Mouse (Mus musculus) G1E (cell line): ENCODE data around the gene Pmm2. TPM values are rescaled to one million over a fixed set of nuclear protein-coding genes. Genes with fewer than 3 reads are reported as not detected.

Source experiments
- ATAC-seq: 2 replicates; pipeline ENCODE4 v1.8.0; 2016; ENCODE audit warnings: mild to moderate bottlenecking; ENCODE audit not compliant: insufficient number of reproducible peaks, poor library complexity, low FRiP score, severe bottlenecking; ENCODE audit errors: extremely low read depth
- DNase-seq: peaks from one replicate; pipeline ENCODE4 v3.0.0; 2012; ENCODE audit warnings: low spot score
- H3K27me3 ChIP-seq: 2 replicates; pipeline ENCODE4 v1.6.1; 2012; ENCODE audit warnings: mild to moderate bottlenecking, low read length, inconsistent platforms; ENCODE audit not compliant: insufficient read depth
- H3K36me3 ChIP-seq: replicated peaks from 2 replicates; pipeline ENCODE3; 2012; ENCODE audit warnings: mild to moderate bottlenecking, inconsistent platforms
- H3K4me1 ChIP-seq: 2 replicates; pipeline ENCODE4 v1.6.1; 2012; ENCODE audit warnings: low read depth, low read length, inconsistent platforms, mixed read lengths; ENCODE audit not compliant: insufficient read depth
- H3K4me3 ChIP-seq: 2 replicates; pipeline ENCODE4 v1.5.1; 2012; ENCODE audit warnings: low read depth, mild to moderate bottlenecking, inconsistent platforms, low read length, moderate library complexity, mixed read lengths
- H3K9me3 ChIP-seq: replicated peaks from 2 replicates; pipeline ENCODE4 v1.6.1; 2012; ENCODE audit warnings: inconsistent platforms
- CTCF ChIP-seq: IDR thresholded peaks from 2 replicates; pipeline ENCODE4 v1.5.1; 2012; ENCODE audit warnings: low read depth, low read length, inconsistent platforms, mixed read lengths
- GATA1 ChIP-seq: IDR thresholded peaks from 2 replicates; pipeline ENCODE4 v1.6.1; 2012; ENCODE audit warnings: borderline replicate concordance, low read length, inconsistent platforms, mixed read lengths
- GATA2 ChIP-seq: IDR thresholded peaks from 2 replicates; pipeline ENCODE4 v1.6.1; 2012; ENCODE audit warnings: low read depth, low read length, inconsistent platforms, borderline replicate concordance
- POLR2AphosphoS5 ChIP-seq: IDR thresholded peaks from 2 replicates; pipeline ENCODE4 v1.6.1; 2012; ENCODE audit warnings: low read depth, low read length, inconsistent platforms; ENCODE audit not compliant: insufficient replicate concordance
- TAL1 ChIP-seq: conservative IDR thresholded peaks from 2 replicates; pipeline ENCODE4 v1.6.1; 2012; ENCODE audit warnings: low read depth, low read length, inconsistent platforms, mixed read lengths
- polyA plus RNA-seq: library from polyadenylated mRNA; stranded (reverse); fragments of >175 nt; gene quantifications from 2 replicates; pipeline ENCODE4 v1.2.3, GENCODE M21; 2012
- total RNA-seq, 2 experiments: library from RNA; stranded (forward) in 1 of 2; stranded (reverse) in 1 of 2; fragments of 200-1000 nt in 1 of 2; fragments of >200 nt in 1 of 2; fragmentation: Nextera tagmentation in 1 of 2; gene quantifications; 2 replicates each; pipeline ENCODE4 v1.2.3; 2014 to 2017

The Pmm2 gene
- total and polyA plus RNA-seq, 3 experiments = 28.2 to 127 (median 57.3) TPM

DNA sequence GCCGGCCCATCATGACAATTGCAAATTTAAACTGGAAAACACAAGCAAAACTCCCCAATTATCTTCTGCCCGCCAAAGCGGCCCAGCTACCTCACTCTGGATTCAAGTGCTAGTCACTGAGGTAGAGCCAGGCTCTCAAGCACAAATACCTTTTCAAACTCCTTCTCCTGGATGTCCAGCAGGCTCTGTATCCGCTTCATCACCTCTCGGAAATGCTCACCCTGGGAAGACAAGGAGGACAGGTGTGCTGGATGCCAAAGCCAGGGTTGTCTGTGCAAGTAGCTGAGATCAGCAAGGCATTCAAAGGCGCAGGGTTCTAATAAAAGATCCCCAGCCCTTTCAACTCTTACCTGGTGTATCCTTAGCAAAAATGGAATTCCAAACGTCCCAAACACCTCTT is 53.7 kb downstream of the Pmm2 start:
- Histone ChIP-seq H3K27me3 (no peaks in the 10 kb centered on the region), H3K4me3 (no peak overlapping the region), H3K4me1 (peaks cover 32% of the 10 kb centered on the region), H3K36me3 (peaks cover 99% of the 10 kb centered on the region), H3K9me3 (no peaks in the 10 kb centered on the region)
- TF ChIP-seq GATA2 = no peak
- TF ChIP-seq CTCF = no peak
- no peak for TF ChIP-seq POLR2AphosphoS5
- no peak for TF ChIP-seq GATA1
- no peak for TF ChIP-seq TAL1
- DNase-seq (no peak), ATAC-seq (no peak)

DNA sequence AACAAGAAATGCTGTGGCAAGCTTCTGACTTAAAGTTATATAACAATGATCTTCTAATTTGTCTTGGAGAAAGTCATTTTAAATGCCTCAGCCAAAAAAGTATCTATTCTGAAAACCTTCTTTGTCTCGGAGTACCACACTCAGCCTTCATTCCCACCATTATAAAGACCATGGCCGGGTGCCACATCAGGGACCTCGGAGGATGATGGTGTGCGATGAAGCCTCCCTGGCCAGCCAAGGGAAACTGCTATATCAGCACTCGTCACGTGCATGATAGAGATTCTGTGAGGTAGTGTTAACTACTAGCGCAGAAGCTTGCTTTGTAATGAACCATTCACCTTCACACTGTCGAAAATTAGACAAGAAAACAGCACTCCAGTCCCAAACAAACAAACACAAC is 62.1 kb downstream of the Pmm2 start:
- Histone ChIP-seq H3K36me3 (peaks cover 99% of the 10 kb centered on the region), H3K4me1 (no peaks in the 10 kb centered on the region; the same call in 1 of the 2 replicates), H3K9me3 (no peaks in the 10 kb centered on the region), H3K4me3 (no peak overlapping the region), H3K27me3 (no peaks in the 10 kb centered on the region)
- no peak for DNase-seq
- no peak for ATAC-seq
- TF ChIP-seq CTCF (no peak), GATA1 (no peak), TAL1 (no peak), GATA2 (no peak), POLR2AphosphoS5 (no peak)

DNA sequence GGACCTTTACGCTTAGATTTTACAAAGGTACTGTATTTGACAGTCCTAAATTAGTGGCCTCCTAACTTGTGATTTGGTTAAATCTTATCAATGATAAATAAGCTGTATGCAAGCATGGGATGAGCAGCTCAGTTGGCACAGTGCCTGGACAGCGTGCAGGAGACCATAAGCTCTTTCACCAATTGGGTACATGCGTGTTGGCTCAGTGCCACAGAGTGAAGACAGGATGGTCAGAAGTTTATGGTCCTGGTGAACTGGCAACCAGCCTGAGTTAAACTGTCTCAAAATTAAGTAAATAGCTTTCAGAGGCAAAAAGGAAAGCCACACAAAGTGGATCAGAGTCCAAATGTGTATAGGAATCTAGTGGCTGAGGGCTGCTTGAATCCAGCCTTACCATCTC is 63.1 kb downstream of the Pmm2 start:
- H3K4me3 ChIP-seq = no peak overlapping the region
- ATAC-seq (no peak), DNase-seq (no peak)
- no peaks in the 10 kb centered on the region for H3K9me3 ChIP-seq
- no peaks in the 10 kb centered on the region; the same call in 1 of the 2 replicates for H3K4me1 ChIP-seq
- TF ChIP-seq GATA1 (no peak), CTCF (no peak), POLR2AphosphoS5 (no peak), GATA2 (no peak), TAL1 (no peak)
- H3K36me3 ChIP-seq = peaks cover 97% of the 10 kb centered on the region
- no peaks in the 10 kb centered on the region for H3K27me3 ChIP-seq

DNA sequence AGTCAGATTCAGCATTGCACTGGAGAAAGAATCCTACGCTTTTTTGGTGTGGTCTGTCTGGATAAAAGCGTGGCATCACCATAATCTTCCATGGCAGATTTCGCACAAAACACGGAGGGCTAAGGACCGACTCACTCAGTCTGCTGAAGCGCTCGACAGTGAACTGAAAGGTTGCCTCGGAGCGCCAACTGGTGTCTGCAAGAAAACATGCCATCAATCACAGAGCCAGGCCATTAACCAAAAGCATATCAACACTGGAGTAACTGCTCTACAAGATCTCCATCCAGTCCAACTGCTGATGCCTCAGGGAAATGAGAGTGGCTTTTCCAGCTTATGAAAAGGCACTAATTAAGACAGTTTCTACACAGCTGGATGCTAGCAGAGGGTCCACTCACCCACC is 74.5 kb downstream of the Pmm2 start:
- peaks cover 99% of the 10 kb centered on the region for H3K36me3 ChIP-seq
- TF ChIP-seq GATA1 (no peak), GATA2 (no peak), CTCF (no peak), POLR2AphosphoS5 (no peak), TAL1 (no peak)
- no peaks in the 10 kb centered on the region for H3K27me3 ChIP-seq
- no peaks in the 10 kb centered on the region for H3K9me3 ChIP-seq
- ATAC-seq (no peak), DNase-seq (no peak)
- H3K4me1 ChIP-seq = peaks cover 9% of the 10 kb centered on the region
- H3K4me3 ChIP-seq = no peak overlapping the region

Other genes with a start within 250 kb of the Pmm2 start
- gene Tmem114, start 212.5 kb upstream of the Pmm2 start, total RNA-seq (2014; fragmentation: Nextera tagmentation) = not detected in 2 replicates
- gene Tmem114, start 212.5 kb upstream of the Pmm2 start, total RNA-seq (2017) = not detected in 2 replicates
- gene Tmem114, start 212.5 kb upstream of the Pmm2 start, polyA plus RNA-seq = not detected in 2 replicates
- gene Mettl22, start 166.9 kb upstream of the Pmm2 start, total RNA-seq (2014; fragmentation: Nextera tagmentation) = 44.5 and 50.3 TPM in 2 replicates
- 10.8 and 17.2 TPM in 2 replicates for gene Mettl22, start 166.9 kb upstream of the Pmm2 start, total RNA-seq (2017)
- gene Mettl22, start 166.9 kb upstream of the Pmm2 start, polyA plus RNA-seq = 31.8 and 35.2 TPM in 2 replicates
- not detected in 2 replicates for gene Abat, start 124.2 kb upstream of the Pmm2 start, total RNA-seq (2014; fragmentation: Nextera tagmentation)
- gene Abat, start 124.2 kb upstream of the Pmm2 start, total RNA-seq (2017) = 0.11 and 0.12 TPM in 2 replicates
- not detected in 2 replicates for gene Abat, start 124.2 kb upstream of the Pmm2 start, polyA plus RNA-seq
- 13.6 and 21.2 TPM in 2 replicates for gene Tmem186, start within 50 bp of the Pmm2 start, total RNA-seq (2014; fragmentation: Nextera tagmentation)
- 28.9 and 31.0 TPM in 2 replicates for gene Tmem186, start within 50 bp of the Pmm2 start, total RNA-seq (2017)
- 9.7 and 11.4 TPM in 2 replicates for gene Tmem186, start within 50 bp of the Pmm2 start, polyA plus RNA-seq
- gene Carhsp1, start 34.5 kb downstream of the Pmm2 start, total RNA-seq (2014; fragmentation: Nextera tagmentation) = 16.4 and 28.4 TPM in 2 replicates
- gene Carhsp1, start 34.5 kb downstream of the Pmm2 start, total RNA-seq (2017) = 30.3 and 30.8 TPM in 2 replicates
- 14.5 and 15.7 TPM in 2 replicates for gene Carhsp1, start 34.5 kb downstream of the Pmm2 start, polyA plus RNA-seq
- not detected in 2 replicates for gene Gm5767, start 43.1 kb downstream of the Pmm2 start, total RNA-seq (2014; fragmentation: Nextera tagmentation)
- gene Gm5767, start 43.1 kb downstream of the Pmm2 start, total RNA-seq (2017) = not detected in 2 replicates
- gene Gm5767, start 43.1 kb downstream of the Pmm2 start, polyA plus RNA-seq = not detected in 2 replicates
- 234 and 362 TPM in 2 replicates for gene Usp7, start 154.6 kb downstream of the Pmm2 start, total RNA-seq (2014; fragmentation: Nextera tagmentation)
- 132 and 150 TPM in 2 replicates for gene Usp7, start 154.6 kb downstream of the Pmm2 start, total RNA-seq (2017)
- 25.9 and 26.9 TPM in 2 replicates for gene Usp7, start 154.6 kb downstream of the Pmm2 start, polyA plus RNA-seq
- 91.4 and 92.2 TPM in 2 replicates for gene 1810013L24Rik, start 192.4 kb downstream of the Pmm2 start, total RNA-seq (2014; fragmentation: Nextera tagmentation)
- 48.9 and 58.1 TPM in 2 replicates for gene 1810013L24Rik, start 192.4 kb downstream of the Pmm2 start, total RNA-seq (2017)
- gene 1810013L24Rik, start 192.4 kb downstream of the Pmm2 start, polyA plus RNA-seq = 17.7 and 22.0 TPM in 2 replicates